ENCODE assay signal across 9 mouse cellular contexts in genomic region chr2:48001230-48001629, GRCm38 (mm10).
"Had no signal": no experiment of that assay in that cellular context is flagged by ENCODE, and none has a peak within 500 bp of the region (broad histone marks: within the 10 kb centered on the region; RNA-seq: fewer than 3 reads in every experiment).

No protein-coding gene starts in this region.

- H3K4me1 ChIP-seq: liver, embryonic 12.5 days; midbrain, embryonic 10.5 days; neural tube, embryonic 12.5 days had no signal

- H3K9me3 ChIP-seq: liver, embryonic 12.5 days; midbrain, embryonic 10.5 days; neural tube, embryonic 12.5 days had no signal

- H3K4me2 ChIP-seq: liver, embryonic 12.5 days; neural tube, embryonic 12.5 days had no signal

- H3K27ac ChIP-seq: liver, embryonic 12.5 days; liver, embryonic 14.5 days; midbrain, embryonic 10.5 days; neural tube, embryonic 12.5 days had no signal

- H3K9ac ChIP-seq: liver, embryonic 12.5 days; liver, embryonic 14.5 days; lung, embryonic 14.5 days; neural tube, embryonic 12.5 days had no signal

- ATAC-seq: liver, embryonic 12.5 days had no signal

- H3K27me3 ChIP-seq: liver, embryonic 12.5 days; neural tube, embryonic 12.5 days had no signal

- DNase-seq: spleen, adult 18-20 months; thymus, adult 18-20 months; thymus, postnatal 36 days had no signal

- H3K4me3 ChIP-seq: liver, embryonic 12.5 days; midbrain, embryonic 10.5 days; myocyte; neural tube, embryonic 12.5 days had no signal

- H3K36me3 ChIP-seq: liver, embryonic 12.5 days; midbrain, embryonic 10.5 days; neural tube, embryonic 12.5 days had no signal
